Mouse (Mus musculus) ES-Bruce4 (cell line): ENCODE results near the gene Sox3. TPM values are rescaled to one million over a fixed set of nuclear protein-coding genes. Genes with fewer than 3 reads are reported as not detected.

ENCODE experiments used
- H3K27ac ChIP-seq: 2 replicates; pipeline ENCODE4 v1.5.1; 2012; ENCODE audit warnings: low read length, inconsistent platforms; ENCODE audit not compliant: insufficient read depth
- H3K27me3 ChIP-seq: 2 replicates; pipeline ENCODE4 v1.6.1; 2012; ENCODE audit warnings: mild to moderate bottlenecking, low read length, inconsistent platforms; ENCODE audit not compliant: control insufficient read depth, poor library complexity, insufficient read depth, severe bottlenecking
- H3K36me3 ChIP-seq: 2 replicates; pipeline ENCODE4 v1.6.1; 2012; ENCODE audit warnings: inconsistent platforms, mild to moderate bottlenecking, low read length, moderate library complexity; ENCODE audit not compliant: control insufficient read depth, poor library complexity, insufficient read depth, severe bottlenecking
- H3K4me1 ChIP-seq: one replicate; pipeline ENCODE4 v1.8.1; 2011; ENCODE audit warnings: low read length; ENCODE audit not compliant: control insufficient read depth, insufficient read depth
- H3K4me3 ChIP-seq: 2 replicates; pipeline ENCODE4 v1.5.1; 2011; ENCODE audit warnings: low read depth, mild to moderate bottlenecking, low read length
- H3K9ac ChIP-seq: 2 replicates; pipeline ENCODE4 v1.6.1; 2012; ENCODE audit warnings: low read depth, mild to moderate bottlenecking, inconsistent platforms; ENCODE audit not compliant: poor library complexity, severe bottlenecking
- H3K9me3 ChIP-seq: replicated peaks from 2 replicates; pipeline ENCODE4 v1.6.1; 2012; ENCODE audit warnings: mild to moderate bottlenecking, low read length, inconsistent platforms; ENCODE audit not compliant: control insufficient read depth, poor library complexity, insufficient read depth, severe bottlenecking
- CTCF ChIP-seq: IDR thresholded peaks from one replicate; pipeline ENCODE4 v1.8.1; 2011; ENCODE audit warnings: low read depth, low read length
- EP300 ChIP-seq: IDR thresholded peaks from 2 replicates; pipeline ENCODE4 v1.6.1; 2011; ENCODE audit warnings: low read depth, low read length; ENCODE audit not compliant: insufficient read depth
- POLR2A ChIP-seq: IDR thresholded peaks from one replicate; pipeline ENCODE4 v1.8.1; 2011; ENCODE audit warnings: low read length; ENCODE audit not compliant: insufficient read depth
- polyA plus RNA-seq: library from polyadenylated mRNA; stranded (reverse); fragments of >200 nt; gene quantifications from 2 replicates; pipeline ENCODE4 v1.2.4, GENCODE M21; 2011; ENCODE audit warnings: low read depth; ENCODE audit not compliant: missing spikeins, insufficient read depth, insufficient read length

The Sox3 gene
- 2.0 and 2.8 TPM in 2 replicates for polyA plus RNA-seq

- Histone ChIP-seq H3K9ac (peak within 1 kb of the TSS; percentile 62), H3K27ac (no peak within 1 kb of the TSS)
Measured at GRCm38 (mm10) chrX:60892801-60893681, at the start of gene Sox3. Gene Sox3 (minus strand): TSS chrX:60893430.

GRCm38 (mm10) chrX:60940225-60940624 is 47.0 kb upstream of the Sox3 start:
- Histone ChIP-seq H3K9me3 (no peaks in the 10 kb centered on the region), H3K9ac (no peak overlapping the region), H3K4me3 (no peak overlapping the region), H3K4me1 (no peaks in the 10 kb centered on the region), H3K27me3 (no peaks in the 10 kb centered on the region), H3K36me3 (no peaks in the 10 kb centered on the region), H3K27ac (no peak overlapping the region)
- TF ChIP-seq EP300 (no peak), POLR2A (no peak), CTCF (no peak)

More at GRCm38 (mm10) chrX:60892801-60893681, at the start of gene Sox3:
- Histone ChIP-seq H3K9me3 (no peaks in the 10 kb centered on the region), H3K4me1 (no peaks in the 10 kb centered on the region), H3K27me3 (peaks cover 26% of the 10 kb centered on the region), H3K36me3 (no peaks in the 10 kb centered on the region), H3K4me3 (peak within 1 kb of the TSS; percentile 48)
- no peak for TF ChIP-seq POLR2A
- no peak for TF ChIP-seq CTCF
- TF ChIP-seq EP300: no peak

GRCm38 (mm10) chrX:60899546-60899945 is 6.3 kb upstream of the Sox3 start:
- Histone ChIP-seq H3K4me3 (no peak overlapping the region), H3K9ac (no peak overlapping the region), H3K36me3 (no peaks in the 10 kb centered on the region), H3K9me3 (no peaks in the 10 kb centered on the region), H3K27me3 (peaks cover 3% of the 10 kb centered on the region; the same call in 1 of the 2 replicates), H3K27ac (no peak overlapping the region), H3K4me1 (no peaks in the 10 kb centered on the region)
- TF ChIP-seq EP300: no peak
- TF ChIP-seq CTCF: no peak
- no peak for TF ChIP-seq POLR2A

- no peaks in the 10 kb centered on the region for H3K4me1 ChIP-seq
- no peaks in the 10 kb centered on the region for H3K9me3 ChIP-seq
- H3K27ac ChIP-seq: no peak overlapping the region
- TF ChIP-seq EP300 (no peak), CTCF (no peak), POLR2A (no peak)
- no peak overlapping the region for H3K9ac ChIP-seq
- no peaks in the 10 kb centered on the region for H3K36me3 ChIP-seq
- peaks cover 3% of the 10 kb centered on the region; the same call in 1 of the 2 replicates for H3K27me3 ChIP-seq
- H3K4me3 ChIP-seq: no peak overlapping the region
Measured at GRCm38 (mm10) chrX:60898641-60899040, 5.4 kb upstream of the Sox3 start.

GRCm38 (mm10) chrX:60896296-60896695 is 3.1 kb upstream of the Sox3 start:
- Histone ChIP-seq H3K4me1 (no peaks in the 10 kb centered on the region), H3K4me3 (no peak overlapping the region), H3K27ac (no peak overlapping the region), H3K27me3 (peaks cover 19% of the 10 kb centered on the region), H3K9me3 (no peaks in the 10 kb centered on the region), H3K36me3 (no peaks in the 10 kb centered on the region), H3K9ac (no peak overlapping the region)
- TF ChIP-seq EP300 (no peak), CTCF (no peak), POLR2A (no peak)

- Histone ChIP-seq H3K27ac (no peak overlapping the region), H3K4me1 (no peaks in the 10 kb centered on the region), H3K9me3 (no peaks in the 10 kb centered on the region), H3K36me3 (no peaks in the 10 kb centered on the region), H3K4me3 (no peak overlapping the region), H3K27me3 (peaks cover 24% of the 10 kb centered on the region), H3K9ac (no peak overlapping the region)
- TF ChIP-seq EP300 (no peak), CTCF (no peak), POLR2A (no peak)
Measured at GRCm38 (mm10) chrX:60895416-60895815, 2.2 kb upstream of the Sox3 start.
